In genomic region chr17:26780750-26781571, GRCm38 (mm10) we compare ENCODE assay signal across 8 mouse cellular contexts. TPM values are rescaled to one million over a fixed set of nuclear protein-coding genes. Genes with fewer than 3 reads are reported as not detected.
A peak's percentile ranks its signal among the peaks of the same experiment; 100 is the strongest.
DNase-seq lines count a peak whose midpoint lies in the region; ATAC-seq and TF ChIP-seq lines count a peak whose summit lies in the region.

TSS of gene Bnip1 (plus strand) at chr17:26781066.

- peaks cover 4% of the 10 kb centered on the region; the same call in 1 of the 2 replicates for H3K36me3 ChIP-seq in ES-E14 (ENCODE audit: control insufficient read depth, insufficient read depth, low read length, poor library complexity, severe bottlenecking)
- H3K36me3 ChIP-seq in forebrain, postnatal 0 days (ENCODE audit: insufficient read depth) = peaks cover 22% of the 10 kb centered on the region
- H3K36me3 ChIP-seq in lung, embryonic 15.5 days = peaks cover 18% of the 10 kb centered on the region

- peak within 1 kb of the TSS; percentile 98 for H3K9ac ChIP-seq in ES-E14 (ENCODE audit: insufficient read depth, low read depth, low read length, poor library complexity, severe bottlenecking)
- peak within 1 kb of the TSS; percentile 84 for H3K9ac ChIP-seq in forebrain, postnatal 0 days
- peak within 1 kb of the TSS; percentile 89 for H3K9ac ChIP-seq in lung, embryonic 15.5 days

- peak; percentile 84 for ATAC-seq in forebrain, postnatal 0 days
- ATAC-seq in lung, embryonic 15.5 days (ENCODE audit: borderline replicate concordance, extremely low read depth, low FRiP score, low TSS enrichment) = peak; percentile 86

- peak within 1 kb of the TSS; percentile 81 for H3K4me2 ChIP-seq in forebrain, postnatal 0 days (ENCODE audit: low read depth)
- H3K4me2 ChIP-seq in lung, embryonic 15.5 days = peak within 1 kb of the TSS; percentile 73

- no peaks in the 10 kb centered on the region for H3K9me3 ChIP-seq in ES-E14 (ENCODE audit: control insufficient read depth, insufficient read depth, low read depth, low read length)
- no peaks in the 10 kb centered on the region for H3K9me3 ChIP-seq in forebrain, postnatal 0 days (ENCODE audit: low read length)
- H3K9me3 ChIP-seq in lung, embryonic 15.5 days = no peaks in the 10 kb centered on the region

- no peak for TF ChIP-seq CTCF in forebrain, postnatal 0 days (IDR thresholded peaks at IDR 0.05; ENCODE audit: low read depth)

- DNase-seq in ES-E14 (ENCODE audit: low read depth, low spot score) = peak; percentile 75
- peak; percentile 75 for DNase-seq in cerebellum, adult 11-12 months
- peak; percentile 92 for DNase-seq in forebrain, postnatal 0 days
- DNase-seq in heart, postnatal 4 days = peak; percentile 83
- DNase-seq in layer of hippocampus, adult 8-10 months (ENCODE audit: low spot score in 2 of 2) = peak; percentile 68 to 78
- peak; percentile 46 for DNase-seq in ovary, adult 18-20 months (ENCODE audit: low spot score)
- peak; percentile 82 for DNase-seq in thymus, postnatal 0 days (ENCODE audit: low spot score)

- peaks cover 0 to 11% of the 10 kb centered on the region in 2 experiments; a peak in 2 of 4 replicates for H3K4me1 ChIP-seq in ES-E14 (ENCODE audit: control insufficient read depth in 2 of 2, insufficient read depth in 2 of 2, low read length in 2 of 2, poor library complexity in 1 of 2)
- H3K4me1 ChIP-seq in forebrain, postnatal 0 days (ENCODE audit: insufficient read depth) = peaks cover 6% of the 10 kb centered on the region
- H3K4me1 ChIP-seq in lung, embryonic 15.5 days = peaks cover 8% of the 10 kb centered on the region

- peak within 1 kb of the TSS; percentile 92 for H3K27ac ChIP-seq in ES-E14 (ENCODE audit: insufficient read depth, low read depth, low read length, poor library complexity, severe bottlenecking)
- H3K27ac ChIP-seq in forebrain, postnatal 0 days (ENCODE audit: low read depth, low read length) = peak within 1 kb of the TSS; percentile 67
- H3K27ac ChIP-seq in lung, embryonic 15.5 days = peak within 1 kb of the TSS; percentile 97

- in situ Hi-C loops in ES-E14 (cut with MboI; ENCODE audit: low sequenced_read_pairs in 2 of 2, unreplicated experiment in 2 of 2) = no loop called here

- WGBS in forebrain, postnatal 0 days = under 1% methylated on average over 42 of the region's 42 CpGs
- under 1% methylated on average over 42 of the region's 42 CpGs for WGBS in lung, embryonic 15.5 days

- H3K4me3 ChIP-seq in ES-E14 (ENCODE audit: insufficient read depth in 1 of 2, low read depth in 1 of 2, low read length in 2 of 2, poor library complexity in 1 of 2, severe bottlenecking in 1 of 2) = peak within 1 kb of the TSS; percentile 97 to 98
- peak within 1 kb of the TSS; percentile 76 for H3K4me3 ChIP-seq in forebrain, postnatal 0 days (ENCODE audit: low read depth, low read length)
- H3K4me3 ChIP-seq in lung, embryonic 15.5 days = peak within 1 kb of the TSS; percentile 80

- H3K27me3 ChIP-seq in forebrain, postnatal 0 days (ENCODE audit: insufficient read depth, low read length) = no peaks in the 10 kb centered on the region
- H3K27me3 ChIP-seq in lung, embryonic 15.5 days = no peaks in the 10 kb centered on the region

TF ChIP-seq in ES-E14, 5 proteins besides CTCF, POLR2A, EP300 and RAD21:
- TF ChIP-seq HCFC1 (IDR thresholded peaks at IDR 0.05; ENCODE audit: borderline replicate concordance, insufficient read depth, low read length) (peak; percentile 72; the same call in 1 of the 2 replicates), MAFK (IDR thresholded peaks at IDR 0.05; ENCODE audit: insufficient read depth, low read depth, low read length) (no peak)

RNA-seq across cellular contexts. Expression of gene Bnip1, which starts in this region (rescaled TPM):
- total RNA-seq in ES-E14 (2012; rRNA removed) = 24.5 and 26.1 TPM in 2 replicates
- total RNA-seq in forebrain, postnatal 0 days (2014; rRNA removed) = 57.5 and 60.0 TPM in 2 replicates
- 39.4 and 52.0 TPM in 2 replicates for polyA plus RNA-seq in forebrain, postnatal 0 days (2015; fragmentation: Nextera tagmentation; extraction: Ambion mirVana)
- total RNA-seq in heart, postnatal 4 days (2021) = 10 to 100 TPM; 41.4 to 43.0 TPM
- 10 to 100 TPM; 32.7 to 35.3 (median 33.6) TPM for total RNA-seq in layer of hippocampus, adult 8-10 months (2022)
- 49.7 and 51.4 TPM in 2 replicates for polyA plus RNA-seq in lung, embryonic 15.5 days (2015; fragmentation: Nextera tagmentation; extraction: Ambion mirVana)
- 41.1 and 41.6 TPM in 2 replicates for polyA plus RNA-seq in thymus, postnatal 0 days (2015; fragmentation: Nextera tagmentation; extraction: Ambion mirVana)

Comparison
In these comparisons a context has a peak if more than half of its experiments do, and no peak if none do; other contexts are left out.
1. Peak in every context shown above with its lines: DNase-seq, ATAC-seq, H3K4me3 ChIP-seq and H3K27ac ChIP-seq.